11 mouse cellular contexts compared by ENCODE assay signal in genomic region chr9:71879415-71879814, GRCm38 (mm10).
DNase-seq lines count a peak whose midpoint lies in the region; ATAC-seq lines count a peak whose summit lies in the region.
"Had no signal": no experiment of that assay in that cellular context is flagged by ENCODE, and none has a peak within 500 bp of the region (broad histone marks: within the 10 kb centered on the region; RNA-seq: fewer than 3 reads in every experiment).

No protein-coding gene starts in this region.

- H3K4me2 ChIP-seq in kidney, embryonic 14.5 days (replicated peaks; ENCODE audit: low read depth, low read length): no peak overlapping the region
- H3K4me2 ChIP-seq in forebrain, embryonic 14.5 days (ENCODE audit: low read length): no peak overlapping the region; the same call in 1 of the 2 replicates
- peak overlapping the region; percentile 15; the same call in 1 of the 2 replicates for H3K4me2 ChIP-seq in midbrain, embryonic 12.5 days (replicated peaks)
- no peak overlapping the region for H3K4me2 ChIP-seq in liver, embryonic 12.5 days

- peak overlapping the region; percentile 55; the same call in 1 of the 2 replicates for H3K27ac ChIP-seq in kidney, embryonic 14.5 days (ENCODE audit: low read depth, low read length)
- H3K27ac ChIP-seq in forebrain, embryonic 14.5 days (ENCODE audit: low read depth, low read length): no peak overlapping the region
- peak overlapping the region; percentile 79 for H3K27ac ChIP-seq in midbrain, embryonic 12.5 days (replicated peaks)
- H3K27ac ChIP-seq in liver, embryonic 12.5 days: no peak overlapping the region

- no peaks in the 10 kb centered on the region for H3K9me3 ChIP-seq in kidney, embryonic 14.5 days (ENCODE audit: control insufficient read depth, low read length)
- H3K9me3 ChIP-seq in forebrain, embryonic 14.5 days (replicated peaks; ENCODE audit: control insufficient read depth, low read length): no peaks in the 10 kb centered on the region
- H3K9me3 ChIP-seq in midbrain, embryonic 12.5 days: 0 out of 2 replicates have a peak, but pooled peaks cover 3% of the 10 kb centered on the region
- H3K9me3 ChIP-seq in liver, embryonic 12.5 days (replicated peaks): no peaks in the 10 kb centered on the region

- no peak overlapping the region for H3K4me3 ChIP-seq in kidney, embryonic 14.5 days (ENCODE audit: low read length)
- H3K4me3 ChIP-seq in forebrain, embryonic 14.5 days (ENCODE audit: low read depth, low read length): no peak overlapping the region
- no peak overlapping the region for H3K4me3 ChIP-seq in midbrain, embryonic 12.5 days
- H3K4me3 ChIP-seq in liver, embryonic 12.5 days: no peak overlapping the region

- no peak overlapping the region for H3K9ac ChIP-seq in kidney, embryonic 14.5 days (ENCODE audit: low read depth, low read length)
- no peak overlapping the region for H3K9ac ChIP-seq in forebrain, embryonic 14.5 days (ENCODE audit: low read length)
- no peak overlapping the region for H3K9ac ChIP-seq in midbrain, embryonic 12.5 days (replicated peaks)
- H3K9ac ChIP-seq in liver, embryonic 12.5 days: no peak overlapping the region

- 0 out of 2 replicates have a peak, but pooled peaks cover 5% of the 10 kb centered on the region for H3K4me1 ChIP-seq in kidney, embryonic 14.5 days (ENCODE audit: control insufficient read depth, insufficient read depth, low read length)
- H3K4me1 ChIP-seq in forebrain, embryonic 14.5 days (ENCODE audit: control insufficient read depth, insufficient read depth, low read length): peaks cover 30% of the 10 kb centered on the region
- H3K4me1 ChIP-seq in midbrain, embryonic 12.5 days: peaks cover 35% of the 10 kb centered on the region
- H3K4me1 ChIP-seq in liver, embryonic 12.5 days: no peaks in the 10 kb centered on the region

- 34% methylated on average over 2 of the region's 2 CpGs for WGBS in kidney, embryonic 14.5 days
- 4% methylated on average over 2 of the region's 2 CpGs for WGBS in forebrain, embryonic 14.5 days
- 8% methylated on average over 2 of the region's 2 CpGs for WGBS in midbrain, embryonic 12.5 days
- WGBS in liver, embryonic 12.5 days (ENCODE audit: insufficient replicate concordance): 53% methylated on average over 2 of the region's 2 CpGs

- no peak for ATAC-seq in kidney, embryonic 14.5 days (ENCODE audit: low FRiP score, low TSS enrichment)
- ATAC-seq in forebrain, embryonic 14.5 days: peak; percentile 85
- peak; percentile 92 for ATAC-seq in midbrain, embryonic 12.5 days (ENCODE audit: low FRiP score, low read depth)
- ATAC-seq in liver, embryonic 12.5 days: no peak
- no peak for ATAC-seq in megakaryocyte progenitor cell, adult 5-6 weeks (replicated peaks; ENCODE audit: poor library complexity)
- ATAC-seq: CD4-positive, CD25-positive, alpha-beta regulatory T cell, adult 4 months had no signal

- no peaks in the 10 kb centered on the region for H3K27me3 ChIP-seq in kidney, embryonic 14.5 days (ENCODE audit: control insufficient read depth, insufficient read depth, low read length)
- H3K27me3 ChIP-seq in forebrain, embryonic 14.5 days (replicated peaks; ENCODE audit: control insufficient read depth, insufficient read depth, low read length): no peaks in the 10 kb centered on the region
- no peaks in the 10 kb centered on the region for H3K27me3 ChIP-seq in midbrain, embryonic 12.5 days
- no peaks in the 10 kb centered on the region for H3K27me3 ChIP-seq in liver, embryonic 12.5 days (replicated peaks)

- no peak for DNase-seq in kidney, postnatal 25 days
- DNase-seq in ZHBTc4 (ENCODE audit: low read depth, low spot score): peak; percentile 88
- DNase-seq in forebrain, embryonic 14.5 days (ENCODE audit: low spot score): peak; percentile 87
- DNase-seq in heart, postnatal 4 days: no peak
- DNase-seq: adrenal gland, adult 2 months; thymus, postnatal 36 days had no signal

- H3K36me3 ChIP-seq in kidney, embryonic 14.5 days (ENCODE audit: control insufficient read depth, insufficient read depth, low read length): peaks cover 31% of the 10 kb centered on the region
- H3K36me3 ChIP-seq in forebrain, embryonic 14.5 days (ENCODE audit: control insufficient read depth, insufficient read depth, low read length): peaks cover 29% of the 10 kb centered on the region
- peaks cover 44% of the 10 kb centered on the region for H3K36me3 ChIP-seq in midbrain, embryonic 12.5 days
- peaks cover 48% of the 10 kb centered on the region for H3K36me3 ChIP-seq in liver, embryonic 12.5 days

Comparison
In these comparisons a context has a peak if more than half of its experiments do, and no peak if none do; other contexts are left out.
1. ATAC-seq: peak in forebrain, embryonic 14.5 days (single experiment) and midbrain, embryonic 12.5 days (single experiment); none in kidney, embryonic 14.5 days (single experiment), liver, embryonic 12.5 days (single experiment) and megakaryocyte progenitor cell, adult 5-6 weeks (single experiment).
2. H3K27ac ChIP-seq: peak in kidney, embryonic 14.5 days (single experiment) and midbrain, embryonic 12.5 days (single experiment); none in forebrain, embryonic 14.5 days (single experiment) and liver, embryonic 12.5 days (single experiment).
3. DNase-seq: peak in ZHBTc4 (single experiment) and forebrain, embryonic 14.5 days (single experiment); none in kidney, postnatal 25 days (0 of 2) and heart, postnatal 4 days (single experiment).